Mouse (Mus musculus) left cerebral cortex, adult 18-20 months (tissue): ENCODE measurements around the gene Olfr66. TPM values are rescaled to one million over a fixed set of nuclear protein-coding genes. Genes with fewer than 3 reads are reported as not detected.

Source experiments
- total RNA-seq, 2 experiments: library from RNA; stranded (reverse); gene quantifications; 2 replicates each; pipeline ENCODE4 v1.2.3; 2021

The Olfr66 gene
- total RNA-seq, 2 experiments from 2014 or later: not detected

Other genes starting within 250 kb of the Olfr66 start
- gene Olfr622, start 243.6 kb downstream of the Olfr66 start, total RNA-seq: not detected
- gene Olfr623, start 222.6 kb downstream of the Olfr66 start, total RNA-seq: not detected
- under 1 TPM in 1 of 2 experiments, not detected in 1; 0.07 TPM for gene Olfr624, start 215.1 kb downstream of the Olfr66 start, total RNA-seq
- gene Olfr625-ps1, start 203.5 kb downstream of the Olfr66 start, total RNA-seq: not detected
- gene Olfr243, start 171.6 kb downstream of the Olfr66 start, total RNA-seq: not detected
- gene Olfr628, start 155.9 kb downstream of the Olfr66 start, total RNA-seq: not detected
- gene Olfr629, start 141.3 kb downstream of the Olfr66 start, total RNA-seq: not detected
- not detected for gene Olfr630, start 128.9 kb downstream of the Olfr66 start, total RNA-seq
- gene Olfr69, start 114.7 kb downstream of the Olfr66 start, total RNA-seq: not detected
- not detected for gene Olfr68, start 106.6 kb downstream of the Olfr66 start, total RNA-seq
- not detected for gene Olfr67, start 94.4 kb downstream of the Olfr66 start, total RNA-seq
- 10 to 100 TPM; 40.8 to 52.6 TPM for gene Hbb-bt, start 72.3 kb downstream of the Olfr66 start, total RNA-seq
- gene Hbb-bs, start 58.2 kb downstream of the Olfr66 start, total RNA-seq: 100 to 1,000 TPM; 337 to 460 TPM
- not detected for gene Hbb-bh2, start 45.7 kb downstream of the Olfr66 start, total RNA-seq
- gene Hbb-bh1, start 43.1 kb downstream of the Olfr66 start, total RNA-seq: not detected
- not detected for gene Hbb-y, start 33.0 kb downstream of the Olfr66 start, total RNA-seq
- not detected for gene Olfr64, start 8.2 kb upstream of the Olfr66 start, total RNA-seq
- not detected for gene Olfr65, start 17.2 kb upstream of the Olfr66 start, total RNA-seq
- not detected for gene Olfr631, start 42.6 kb upstream of the Olfr66 start, total RNA-seq
- gene Olfr632, start 48.1 kb upstream of the Olfr66 start, total RNA-seq: not detected
- not detected for gene Olfr633, start 58.2 kb upstream of the Olfr66 start, total RNA-seq
- under 1 TPM in 1 of 2 experiments, not detected in 1; 0.05 TPM for gene Olfr635, start 84.9 kb upstream of the Olfr66 start, total RNA-seq
- gene Olfr638, start 112.5 kb upstream of the Olfr66 start, total RNA-seq: not detected
- under 1 TPM; 0.07 to 0.09 TPM for gene Olfr639, start 131.1 kb upstream of the Olfr66 start, total RNA-seq
- not detected for gene Olfr640, start 139.3 kb upstream of the Olfr66 start, total RNA-seq
- not detected for gene Olfr641, start 149.2 kb upstream of the Olfr66 start, total RNA-seq
- gene Olfr642, start 166.4 kb upstream of the Olfr66 start, total RNA-seq: not detected
- gene 4930516K23Rik, start 175.2 kb upstream of the Olfr66 start, total RNA-seq: not detected
- gene Olfr644, start 185.6 kb upstream of the Olfr66 start, total RNA-seq: not detected
- not detected for gene Olfr645, start 199.2 kb upstream of the Olfr66 start, total RNA-seq
- not detected for gene Olfr646, start 218.6 kb upstream of the Olfr66 start, total RNA-seq
- gene Ubqln5, start 243.6 kb upstream of the Olfr66 start, total RNA-seq: not detected